Mouse (Mus musculus) right cerebral cortex, postnatal 25 days (tissue): ENCODE measurements around the gene Mecom.

Experiments used
- DNase-seq: peaks from one replicate; pipeline ENCODE4 v3.0.0; 2022

Mecom gene

DNA sequence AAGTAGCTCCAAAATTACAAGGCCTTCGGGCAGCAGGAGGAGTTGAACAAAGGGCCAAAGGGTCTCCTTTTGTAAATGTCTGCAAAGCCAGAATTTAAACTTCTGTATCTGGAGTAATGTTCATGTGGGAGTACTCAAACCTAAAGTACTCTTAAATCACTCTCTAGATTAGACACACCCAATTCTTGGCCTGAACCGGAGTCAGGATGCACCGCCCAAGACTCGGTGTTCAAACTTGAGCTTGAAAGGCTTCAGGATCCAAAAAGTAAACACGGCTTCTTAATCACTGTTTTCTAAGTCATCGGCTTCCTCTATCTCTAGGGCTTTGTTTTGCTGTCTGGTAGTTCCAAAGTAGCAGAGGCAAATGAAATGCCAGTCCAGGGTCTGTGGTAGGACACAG, 67.3 kb downstream of the Mecom start:
- DNase-seq = no peak

DNA sequence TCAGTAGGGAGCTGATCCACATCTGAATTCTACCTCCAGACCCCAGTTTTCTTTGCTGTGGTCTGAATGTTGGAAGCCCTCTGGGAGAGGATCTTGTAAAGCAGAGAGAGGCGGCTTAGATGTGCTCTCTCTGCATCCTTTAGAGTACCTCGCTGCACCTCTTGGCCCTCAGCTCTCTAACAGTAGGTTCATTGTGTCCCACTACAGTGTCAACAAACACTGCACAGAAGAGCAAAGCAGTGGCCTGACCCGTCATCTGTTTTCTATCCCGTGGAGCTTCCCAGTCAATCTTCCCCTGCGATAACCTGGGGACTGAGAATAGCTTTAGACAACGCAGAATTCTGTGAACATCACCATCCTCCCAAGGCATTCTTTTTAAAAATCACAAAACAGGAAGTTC, 69.6 kb downstream of the Mecom start:
- DNase-seq = no peak

DNA sequence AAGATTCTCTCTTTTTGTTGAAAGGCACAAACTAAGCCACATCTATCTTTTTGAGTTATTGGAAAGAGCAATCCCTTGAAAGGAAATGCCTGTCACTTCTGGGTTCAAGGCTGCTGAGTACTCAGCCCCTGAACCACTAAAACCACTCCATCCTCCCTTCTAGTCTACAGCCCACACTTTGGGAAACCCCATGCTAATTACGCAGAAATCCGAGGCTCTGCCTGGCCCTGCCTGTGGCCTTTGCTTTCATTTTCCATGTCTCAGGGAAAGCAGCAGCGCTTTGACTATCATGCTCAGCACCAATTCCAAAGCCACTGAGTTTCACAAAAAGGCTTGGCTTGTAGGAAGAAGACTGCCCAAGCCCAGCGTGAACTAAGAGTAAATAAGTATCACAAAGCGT, 70.8 kb downstream of the Mecom start:
- DNase-seq = no peak

GRCm38 (mm10) chr3:30475591-30475990, 72.2 kb downstream of the Mecom start:
- DNase-seq = no peak

GRCm38 (mm10) chr3:30468068-30468835, 79.6 kb downstream of the Mecom start:
- no peak for DNase-seq

DNA sequence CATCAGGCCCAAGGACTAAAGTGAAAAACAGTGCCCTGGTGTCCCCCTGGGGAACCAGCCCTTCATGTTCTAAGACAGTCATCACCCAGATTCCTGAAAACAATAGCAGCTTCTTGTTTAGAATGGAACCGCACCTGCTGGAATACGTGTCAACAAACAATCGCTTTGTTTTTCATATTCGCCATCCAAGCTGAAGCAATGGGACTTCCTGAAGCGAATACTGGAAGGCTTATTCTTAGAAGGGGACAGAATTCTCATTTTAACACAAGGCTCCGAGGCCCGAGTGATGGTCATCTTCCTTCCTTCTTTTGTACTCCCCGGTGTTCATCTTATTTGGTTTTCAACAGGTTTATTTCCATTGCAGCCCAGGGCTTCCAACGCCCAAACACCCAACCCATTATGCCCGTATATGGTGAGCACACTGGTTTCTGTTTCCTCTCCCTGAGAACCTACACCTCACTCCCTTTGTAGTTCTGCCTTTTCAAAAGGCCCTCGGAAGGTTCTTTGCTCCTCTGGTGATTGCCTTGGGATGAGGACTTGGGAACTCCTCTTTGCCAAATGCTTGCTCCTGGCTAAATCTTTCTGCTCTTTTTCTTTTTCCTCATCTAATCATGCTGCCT, 81.7 kb downstream of the Mecom start:
- no peak for DNase-seq

GRCm38 (mm10) chr3:30464497-30464896, 83.3 kb downstream of the Mecom start:
- no peak for DNase-seq

DNA sequence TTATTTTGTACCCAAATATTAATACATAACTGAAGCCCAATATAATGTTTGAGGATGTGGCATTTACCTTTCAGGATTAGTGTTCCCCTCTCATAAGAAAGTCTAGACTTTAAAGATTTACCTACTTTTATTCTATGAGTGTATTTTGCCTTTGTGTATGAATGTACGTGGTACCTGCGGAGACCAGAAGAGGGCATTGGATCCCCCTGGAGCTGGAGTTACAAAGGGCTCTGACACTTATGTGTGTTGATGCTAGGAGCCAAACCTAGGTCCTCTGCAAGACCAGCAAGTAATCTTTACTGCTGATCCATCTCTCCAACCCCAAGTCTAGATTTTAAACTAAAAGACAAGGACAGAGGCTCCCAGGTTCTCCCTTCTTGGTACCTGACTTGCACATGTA, 86.0 kb downstream of the Mecom start:
- no peak for DNase-seq

DNA sequence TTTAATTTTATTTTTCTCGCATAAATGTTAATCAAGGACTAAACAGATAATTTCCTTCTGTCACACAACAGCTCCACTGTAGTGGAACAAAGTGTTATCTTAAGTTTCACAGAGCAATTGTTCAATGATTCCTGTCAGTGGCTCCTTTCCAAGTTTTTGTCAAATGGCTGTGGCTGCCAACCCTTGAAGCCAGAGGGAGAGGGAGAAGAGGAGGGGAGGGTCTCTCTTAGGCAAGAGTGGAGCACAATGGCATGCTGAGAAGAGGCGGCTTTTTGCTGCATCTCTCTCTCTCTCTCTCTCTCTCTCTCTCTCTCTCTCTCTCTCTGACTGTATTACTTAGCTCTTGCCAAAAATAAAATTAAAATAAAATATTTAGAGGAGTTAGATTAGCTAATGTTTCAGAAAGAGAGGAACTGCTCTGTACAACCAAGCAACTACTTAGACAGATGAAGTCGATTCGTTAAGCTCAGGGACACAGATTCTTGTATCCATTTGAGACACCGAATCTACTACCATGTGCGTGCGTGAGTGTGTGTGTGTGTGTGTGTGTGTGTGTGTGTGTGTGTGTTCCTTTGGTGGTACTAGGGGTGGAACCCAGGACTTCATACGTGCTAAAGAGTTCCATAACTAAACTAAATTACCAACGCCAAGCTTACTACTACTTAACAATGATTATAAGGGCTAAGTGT, 86.8 kb downstream of the Mecom start:
- DNase-seq = no peak

DNA sequence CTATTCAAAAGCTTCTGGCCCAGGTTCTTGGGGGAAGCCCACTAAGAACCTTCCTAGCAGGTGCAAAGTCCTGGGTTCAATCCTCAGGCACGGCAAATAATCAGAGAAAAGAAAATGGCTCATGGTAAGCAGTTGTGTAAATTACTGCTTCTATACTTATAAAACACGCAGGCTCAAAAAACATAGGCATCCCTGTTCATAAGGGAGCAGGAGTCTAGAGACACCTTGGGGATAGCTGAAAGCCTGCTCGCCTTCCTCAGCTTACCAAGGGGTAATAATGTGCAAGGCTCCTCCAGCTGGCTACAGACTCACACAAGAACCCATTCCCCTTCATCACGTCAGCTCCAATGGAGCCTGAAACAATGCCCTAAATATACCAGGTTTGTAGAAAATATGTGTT, 88.2 kb downstream of the Mecom start:
- DNase-seq = no peak

DNA sequence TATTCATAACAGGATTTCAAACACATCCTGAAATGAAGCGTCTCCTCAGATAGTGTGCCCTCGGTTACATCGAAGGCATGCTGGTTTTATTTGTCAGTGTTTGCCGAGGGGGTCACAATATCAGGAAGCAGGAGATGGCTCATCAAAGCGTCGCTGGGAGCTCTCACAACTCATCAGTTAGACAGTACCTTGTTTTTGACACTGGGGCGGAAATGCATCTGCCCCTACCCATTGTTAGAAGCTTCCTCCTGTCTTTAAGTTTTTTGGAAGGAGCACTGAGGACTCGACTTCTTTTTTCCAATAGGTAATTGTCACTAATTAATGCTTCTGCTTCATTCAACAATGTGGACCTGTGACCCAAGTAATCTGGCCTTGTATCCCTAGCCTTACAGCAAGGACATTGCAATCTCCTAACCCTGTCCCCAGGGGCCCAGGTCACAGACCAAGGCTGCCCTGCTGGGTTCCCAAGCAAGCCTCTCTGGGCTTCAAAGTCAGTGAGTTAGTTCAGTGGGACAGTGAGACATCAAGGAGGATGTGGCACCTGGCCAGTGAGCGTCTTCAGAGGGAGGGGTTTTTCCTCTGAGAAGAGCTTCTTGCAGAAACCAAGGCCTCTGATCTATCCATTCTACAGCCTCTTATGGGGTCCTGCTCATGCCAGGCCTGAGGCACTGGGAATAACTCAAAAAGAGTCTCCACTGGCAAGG, 89.7 kb downstream of the Mecom start:
- no peak for DNase-seq

DNA sequence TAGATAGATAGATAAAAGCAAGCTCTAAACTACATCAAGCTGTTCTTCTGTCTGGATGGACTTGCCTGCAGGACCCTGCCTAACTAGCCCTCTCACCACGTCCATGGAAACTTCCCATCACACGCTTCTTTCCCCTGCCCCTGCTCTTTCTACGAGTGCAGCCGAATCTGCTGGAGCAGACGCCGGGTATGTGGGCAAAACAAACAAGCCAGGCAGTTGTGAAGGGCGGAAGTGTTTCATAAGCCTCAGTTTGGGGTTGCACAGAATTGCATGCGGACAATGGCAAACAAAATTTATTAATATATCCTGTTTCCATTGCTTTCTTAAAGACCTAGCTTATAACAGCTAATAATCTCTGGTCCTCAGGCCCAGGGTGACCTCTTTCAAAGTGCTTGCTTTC, 91.9 kb downstream of the Mecom start:
- no peak for DNase-seq

DNA sequence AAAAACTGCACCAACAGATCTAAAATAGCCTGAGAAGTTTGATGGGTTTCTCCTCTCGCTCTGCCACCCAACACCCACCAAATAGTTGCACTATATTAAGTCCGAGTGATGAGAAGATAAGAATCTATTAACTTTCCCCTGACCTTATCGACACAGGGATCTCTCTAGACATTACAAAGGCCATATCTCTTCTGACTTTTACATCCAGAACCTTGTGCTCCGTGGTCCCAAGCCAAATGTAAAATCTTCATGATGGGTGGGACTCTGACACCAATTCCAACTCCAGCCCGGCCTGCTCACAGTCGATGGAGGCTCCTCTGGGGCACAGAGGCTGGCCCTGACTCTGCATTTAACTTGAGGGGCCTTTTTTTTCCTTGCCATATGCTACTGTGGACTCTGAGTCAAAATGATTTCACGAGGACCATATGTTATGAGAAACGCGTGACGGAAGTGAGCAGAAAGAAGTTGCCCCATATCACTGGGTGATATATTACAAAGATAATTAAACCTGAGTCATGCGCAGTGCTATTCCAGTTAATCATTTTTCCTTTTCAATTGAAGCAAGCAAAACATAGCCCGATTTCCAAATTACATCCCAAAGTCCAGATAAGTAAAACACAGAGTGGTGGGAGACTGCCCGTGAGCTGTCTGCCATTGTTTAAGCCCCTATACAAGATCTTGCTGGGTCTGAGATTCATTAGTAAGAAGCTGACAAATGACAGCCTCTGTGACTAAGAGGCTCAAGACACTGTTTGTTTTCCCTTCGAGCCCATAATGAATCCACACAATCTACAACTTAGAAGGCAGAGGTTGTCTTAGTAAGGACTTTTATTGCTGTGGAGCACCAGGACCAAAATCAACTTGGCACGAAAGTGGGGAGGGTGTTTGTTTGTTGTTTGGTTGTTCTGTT, 94.0 kb downstream of the Mecom start:
- no peak for DNase-seq

DNA sequence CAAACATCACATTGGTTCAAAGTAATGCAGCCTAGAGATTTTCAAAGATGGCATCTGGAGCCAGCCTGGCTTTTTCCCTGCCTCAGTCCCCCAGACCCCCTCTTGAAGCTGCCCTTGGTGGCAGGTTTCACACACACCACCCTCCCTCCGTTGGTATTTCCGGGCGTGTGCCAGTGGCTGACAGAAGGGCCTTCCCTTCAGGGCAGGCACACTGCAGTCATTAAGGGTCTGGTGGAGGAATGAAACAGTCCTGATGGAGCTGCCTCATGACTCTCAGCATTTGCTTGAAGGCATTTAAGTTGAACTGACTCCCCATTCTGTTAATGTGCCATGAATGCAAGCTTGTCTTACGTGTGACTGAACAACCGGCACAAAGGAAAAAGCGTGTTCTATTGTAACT, 94.8 kb downstream of the Mecom start:
- no peak for DNase-seq

- no peak for DNase-seq
Measured at GRCm38 (mm10) chr3:30452511-30452910, 95.3 kb downstream of the Mecom start.

DNA sequence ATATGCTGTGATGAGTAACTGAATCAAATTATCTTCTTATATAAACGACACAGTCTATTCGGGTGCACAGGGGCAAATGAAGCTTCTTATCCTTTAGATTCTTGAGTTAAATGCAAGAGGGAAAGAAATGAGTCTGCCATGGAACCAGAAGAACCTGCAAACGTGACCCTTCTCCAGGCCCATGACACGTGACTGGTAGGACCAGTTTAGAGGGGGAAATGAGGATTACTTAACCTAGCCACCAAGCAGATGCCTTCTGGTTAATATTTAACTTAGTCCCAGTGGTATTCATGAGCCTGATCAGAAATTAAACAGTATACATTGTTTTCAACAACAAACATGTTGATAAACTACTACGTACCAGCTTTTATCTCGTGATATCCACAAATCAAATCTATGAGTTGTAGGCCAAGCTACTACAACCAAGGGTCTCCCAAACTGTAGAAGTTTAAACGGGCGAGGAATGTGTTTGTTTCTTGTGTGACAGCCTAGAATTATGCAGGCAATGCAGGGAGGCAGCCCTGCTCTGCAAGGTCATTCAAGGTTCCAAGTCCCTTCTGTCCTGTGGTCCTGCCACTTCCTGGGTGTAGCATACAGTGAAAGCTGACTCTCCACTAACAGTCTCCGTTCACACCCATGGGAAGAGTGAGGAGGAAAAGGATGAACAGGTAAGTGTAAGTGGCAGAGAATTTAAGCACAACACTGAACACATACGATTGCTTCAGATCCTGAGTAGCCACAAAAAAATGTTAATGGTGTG, 97.4 kb downstream of the Mecom start:
- no peak for DNase-seq

- DNase-seq = no peak
Measured at GRCm38 (mm10) chr3:30448624-30449023, 99.2 kb downstream of the Mecom start.

- no peak for DNase-seq
Measured at GRCm38 (mm10) chr3:30445970-30446442, 101.8 kb downstream of the Mecom start.

GRCm38 (mm10) chr3:30445247-30445969, 102.4 kb downstream of the Mecom start:
- no peak for DNase-seq

- no peak for DNase-seq
Measured at GRCm38 (mm10) chr3:30441646-30442045, 106.2 kb downstream of the Mecom start.

- no peak for DNase-seq
Measured at GRCm38 (mm10) chr3:30438007-30438406, 109.8 kb downstream of the Mecom start.
